Mouse (Mus musculus): ENCODE measurements around the gene Atp2b4. TPM values are rescaled to one million over a fixed set of nuclear protein-coding genes. Genes with fewer than 3 reads are reported as not detected.
A peak's percentile ranks its signal among the peaks of the same experiment; 100 is the strongest.

Atp2b4 gene
- polyA plus RNA-seq, 1 experiment from 2014 or later: 5.1 TPM

DNA sequence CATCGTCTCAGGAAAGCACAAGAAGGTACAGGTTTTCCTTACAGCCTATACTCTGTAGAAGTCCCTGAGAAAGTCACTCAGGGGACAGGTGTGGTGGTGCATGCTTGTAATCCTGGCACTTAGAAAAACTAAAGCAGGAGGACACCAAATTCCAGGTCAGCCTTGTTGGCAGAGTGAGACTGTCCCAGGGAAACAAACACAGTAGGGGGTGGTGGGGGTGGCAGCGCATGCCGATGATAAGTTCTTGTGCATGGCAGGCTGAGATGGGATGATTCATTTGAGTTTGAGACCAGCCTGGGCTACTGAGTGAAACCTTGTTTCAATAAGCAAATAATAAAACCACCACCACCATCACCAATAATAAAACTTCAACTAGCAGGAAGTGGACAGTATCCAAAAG lies 49.2 kb downstream of the Atp2b4 start:
- POLR2A ChIA-PET: no interaction called here
- TF ChIP-seq CTCF (IDR thresholded peaks at IDR 0.05): no peak
- ATAC-seq (no peak), DNase-seq (ENCODE audit: low read depth, low spot score) (no peak)
- CTCF ChIA-PET: interaction anchor here (1.0 to 3.0 kb wide), 3 partner anchors 12 to 14 kb away, joined by 3 to 11 read pairs (median 3); no protein-coding TSS in a partner anchor
- H3K27me3 ChIP-seq: no peaks in the 10 kb centered on the region
- in situ Hi-C loops (cut with MboI; ENCODE audit: low pct_unique_long_range_greater_than_20kb): no loop called here

DNA sequence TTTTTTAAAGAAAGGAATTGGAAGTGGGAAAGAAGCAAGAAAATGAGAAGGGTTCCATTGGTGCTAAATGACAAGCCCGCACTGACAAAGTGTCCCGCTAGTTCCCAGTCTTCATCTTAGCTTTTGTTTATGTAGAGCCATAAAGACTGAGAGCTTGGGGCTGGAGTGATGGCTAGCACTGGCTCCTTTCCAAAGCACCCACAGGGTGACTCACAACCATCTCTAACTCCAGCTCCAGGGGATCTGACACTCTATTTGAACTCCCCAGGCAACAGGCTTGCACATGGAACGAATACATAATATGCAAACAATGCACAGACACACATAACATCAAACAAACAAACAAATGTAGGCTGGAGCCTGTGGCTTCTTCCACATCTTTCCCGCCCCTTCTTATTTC lies 50.9 kb downstream of the Atp2b4 start:
- ATAC-seq: no peak
- TF ChIP-seq CTCF (IDR thresholded peaks at IDR 0.05): no peak
- in situ Hi-C loops (cut with MboI; ENCODE audit: low pct_unique_long_range_greater_than_20kb): no loop called here
- DNase-seq (ENCODE audit: low read depth, low spot score): no peak
- H3K27me3 ChIP-seq: no peaks in the 10 kb centered on the region
- CTCF ChIA-PET: interaction anchor here (1.0 kb wide), 1 partner anchor 13 kb away, joined by 3 read pairs; no protein-coding TSS in a partner anchor
- POLR2A ChIA-PET: no interaction called here

DNA sequence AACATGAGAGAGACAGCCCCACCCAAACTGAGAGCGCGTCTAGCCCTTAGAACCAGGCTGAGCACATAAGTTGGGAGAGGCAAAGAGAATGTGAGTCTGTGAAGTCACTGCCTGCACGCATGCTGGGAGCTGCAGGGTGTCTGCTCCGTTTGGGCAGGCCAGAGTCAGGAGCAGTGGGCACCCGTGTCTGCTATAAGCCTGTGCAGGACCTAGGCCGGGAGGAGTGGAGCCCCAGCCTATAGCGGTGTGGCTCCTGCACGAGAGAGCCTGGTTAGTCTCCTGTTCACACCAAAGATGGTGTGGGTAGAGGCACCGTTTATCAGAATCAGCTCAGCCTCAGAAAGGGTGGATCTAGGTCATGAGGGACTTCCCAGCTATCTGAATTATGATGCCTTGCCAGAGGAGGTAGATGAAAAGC lies 55.8 kb downstream of the Atp2b4 start:
- no peaks in the 10 kb centered on the region for H3K27me3 ChIP-seq
- ChIA-PET CTCF (interaction anchor here (1.3 kb wide), 1 partner anchor 14 kb away, joined by 5 read pairs; no protein-coding TSS in a partner anchor), POLR2A (no interaction called here)
- in situ Hi-C loops (cut with MboI; ENCODE audit: low pct_unique_long_range_greater_than_20kb): no loop called here
- no peak for DNase-seq (ENCODE audit: low read depth, low spot score)
- no peak for TF ChIP-seq CTCF (IDR thresholded peaks at IDR 0.05)
- peak; percentile 26 for ATAC-seq

DNA sequence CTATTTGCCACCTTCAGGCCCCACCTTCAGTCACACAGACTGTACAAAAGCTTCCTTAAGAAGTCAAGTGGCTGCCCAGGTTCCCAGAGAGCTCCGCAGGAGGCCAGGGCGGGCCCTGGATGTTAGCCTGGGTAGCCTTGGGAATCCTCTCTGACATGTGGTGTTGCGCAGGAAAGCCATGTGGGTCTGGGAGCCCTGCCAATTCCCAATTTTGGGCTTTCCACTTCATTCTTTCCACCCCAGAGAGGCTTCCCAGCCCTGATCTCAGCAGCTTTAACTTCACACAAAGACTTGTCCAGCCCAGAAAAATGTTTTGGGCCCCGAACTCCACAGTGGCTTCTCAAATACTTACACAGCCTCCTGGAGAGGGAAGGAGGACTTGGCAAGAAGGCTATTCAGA lies 56.2 kb downstream of the Atp2b4 start:
- TF ChIP-seq CTCF (IDR thresholded peaks at IDR 0.05): no peak
- POLR2A ChIA-PET: no interaction called here
- in situ Hi-C loops (cut with MboI; ENCODE audit: low pct_unique_long_range_greater_than_20kb): no loop called here
- peak; percentile 73 for ATAC-seq
- peak; percentile 99 for DNase-seq (ENCODE audit: low read depth, low spot score)
- H3K27me3 ChIP-seq: no peaks in the 10 kb centered on the region
- CTCF ChIA-PET: no interaction called here

DNA sequence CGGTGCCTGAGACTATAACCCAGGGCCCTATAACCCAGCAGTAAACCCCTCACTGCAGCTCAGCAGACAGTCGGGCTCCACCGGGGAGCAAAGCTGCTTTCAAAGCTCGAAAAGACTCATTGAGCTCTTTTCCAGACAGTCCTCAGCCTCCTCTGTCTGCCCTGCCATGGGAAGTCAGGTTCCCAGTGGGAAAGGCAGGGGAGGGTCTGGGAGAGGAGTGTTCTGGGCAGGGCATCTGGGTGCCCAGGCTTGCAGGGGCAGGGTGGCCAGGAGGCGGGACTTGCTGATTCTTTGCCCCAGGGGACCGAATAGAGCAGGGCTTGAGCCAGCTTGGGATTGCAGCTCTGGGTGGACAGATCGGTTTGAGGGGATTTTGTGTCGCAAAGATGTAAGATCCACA lies 58.3 kb downstream of the Atp2b4 start:
- no peak for TF ChIP-seq CTCF (IDR thresholded peaks at IDR 0.05)
- CTCF ChIA-PET: interaction anchor here (1.6 kb wide), 1 partner anchor 10 kb away, joined by 3 read pairs; no protein-coding TSS in a partner anchor
- in situ Hi-C loops (cut with MboI; ENCODE audit: low pct_unique_long_range_greater_than_20kb): no loop called here
- H3K27me3 ChIP-seq: no peaks in the 10 kb centered on the region
- DNase-seq (ENCODE audit: low read depth, low spot score) (no peak), ATAC-seq (no peak)
- POLR2A ChIA-PET: no interaction called here

DNA sequence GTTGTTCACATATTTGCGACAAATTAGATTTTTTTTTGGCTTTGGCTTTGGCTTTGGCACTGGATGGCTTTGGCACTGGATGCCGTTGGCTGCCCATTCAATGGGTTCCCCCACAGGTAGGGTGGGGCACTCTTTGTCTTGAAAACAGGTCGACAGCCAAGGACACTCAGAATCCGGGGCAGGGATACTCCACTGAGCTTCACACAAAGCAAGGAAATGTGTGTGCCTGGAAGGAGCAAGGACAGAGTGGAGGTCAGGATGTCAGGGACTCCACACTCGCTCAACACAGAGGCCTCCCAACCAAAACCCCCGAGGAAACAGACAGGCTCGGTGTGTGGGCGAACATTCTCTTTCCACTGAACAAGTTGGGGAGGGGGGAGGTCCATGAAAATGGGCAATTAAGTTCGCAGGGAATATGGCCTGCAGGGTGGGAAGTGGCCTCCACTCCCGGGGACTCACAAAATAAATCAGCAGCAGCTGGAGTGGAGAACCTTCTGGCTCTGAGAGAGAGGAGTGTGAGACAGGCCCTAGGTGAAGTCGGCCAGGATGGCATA lies 58.9 kb downstream of the Atp2b4 start:
- in situ Hi-C loops (cut with MboI; ENCODE audit: low pct_unique_long_range_greater_than_20kb): no loop called here
- no peak for TF ChIP-seq CTCF (IDR thresholded peaks at IDR 0.05)
- ChIA-PET CTCF (interaction anchor here (1.2 to 1.6 kb wide), 2 partner anchors 11 to 154 kb away, joined by 3 to 6 read pairs; no protein-coding TSS in a partner anchor), POLR2A (no interaction called here)
- ATAC-seq: no peak
- no peaks in the 10 kb centered on the region for H3K27me3 ChIP-seq
- no peak for DNase-seq (ENCODE audit: low read depth, low spot score)

DNA sequence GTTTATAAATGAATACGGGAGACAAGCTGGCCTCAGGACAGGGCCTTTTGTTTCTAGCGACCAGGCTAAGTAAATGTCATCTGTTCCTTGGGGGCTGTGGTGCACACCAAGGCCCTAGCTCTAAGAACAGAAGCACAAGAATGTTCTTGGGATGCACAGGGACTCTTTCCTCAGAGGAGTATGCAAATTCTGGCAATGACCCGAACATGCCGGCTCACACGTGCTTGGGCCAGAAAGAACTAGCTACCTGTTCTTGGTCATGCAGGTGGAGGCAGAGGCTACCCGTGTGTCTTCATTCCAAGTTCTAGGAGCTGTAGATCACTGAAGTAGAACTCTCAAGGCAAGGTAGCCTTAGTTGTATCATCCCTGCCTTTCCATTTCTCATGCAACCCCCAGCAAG lies 59.7 kb downstream of the Atp2b4 start:
- TF ChIP-seq CTCF (IDR thresholded peaks at IDR 0.05): no peak
- ChIA-PET POLR2A (no interaction called here), CTCF (interaction anchor here (1.2 to 1.6 kb wide), 2 partner anchors 11 to 155 kb away, joined by 3 to 6 read pairs; no protein-coding TSS in a partner anchor)
- no peak for ATAC-seq
- H3K27me3 ChIP-seq: no peaks in the 10 kb centered on the region
- no peak for DNase-seq (ENCODE audit: low read depth, low spot score)
- in situ Hi-C loops (cut with MboI; ENCODE audit: low pct_unique_long_range_greater_than_20kb): no loop called here

DNA sequence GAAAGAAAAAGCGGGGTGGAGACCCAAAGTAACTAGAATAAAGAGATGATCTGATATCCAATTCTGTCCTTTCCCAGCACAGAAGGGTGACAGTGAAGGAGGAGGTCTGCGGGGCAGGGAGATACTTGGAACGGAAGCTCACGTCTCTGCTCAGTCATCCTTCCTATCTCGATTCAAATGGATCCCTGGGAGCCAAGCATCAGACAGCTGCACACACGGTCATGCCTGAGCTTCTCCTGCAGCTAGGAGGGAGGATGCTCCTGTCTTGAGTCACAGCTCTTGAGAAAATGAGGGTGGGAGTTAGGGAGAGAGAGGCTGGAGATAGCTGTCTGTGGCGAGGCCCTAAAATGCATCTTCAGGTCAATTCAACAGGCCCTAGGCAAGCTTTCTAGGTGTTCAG lies 64.2 kb downstream of the Atp2b4 start:
- in situ Hi-C loops (cut with MboI; ENCODE audit: low pct_unique_long_range_greater_than_20kb): loop anchor here (5.0 kb wide), 5 partner anchors 66 to 371 kb away; partner anchors contain the start of gene Atp2b4
- CTCF ChIA-PET: interaction anchor here (0.7 to 4.1 kb wide), 8 partner anchors 10 to 162 kb away, joined by 3 to 39 read pairs (median 5); partner anchors contain the start of gene Atp2b4
- no peak for TF ChIP-seq CTCF (IDR thresholded peaks at IDR 0.05)
- no peak for DNase-seq (ENCODE audit: low read depth, low spot score)
- H3K27me3 ChIP-seq: no peaks in the 10 kb centered on the region
- POLR2A ChIA-PET: interaction anchor here (0.7 to 0.9 kb wide), 2 partner anchors 65 to 326 kb away, joined by 3 to 4 read pairs; no protein-coding TSS in a partner anchor
- no peak for ATAC-seq

DNA sequence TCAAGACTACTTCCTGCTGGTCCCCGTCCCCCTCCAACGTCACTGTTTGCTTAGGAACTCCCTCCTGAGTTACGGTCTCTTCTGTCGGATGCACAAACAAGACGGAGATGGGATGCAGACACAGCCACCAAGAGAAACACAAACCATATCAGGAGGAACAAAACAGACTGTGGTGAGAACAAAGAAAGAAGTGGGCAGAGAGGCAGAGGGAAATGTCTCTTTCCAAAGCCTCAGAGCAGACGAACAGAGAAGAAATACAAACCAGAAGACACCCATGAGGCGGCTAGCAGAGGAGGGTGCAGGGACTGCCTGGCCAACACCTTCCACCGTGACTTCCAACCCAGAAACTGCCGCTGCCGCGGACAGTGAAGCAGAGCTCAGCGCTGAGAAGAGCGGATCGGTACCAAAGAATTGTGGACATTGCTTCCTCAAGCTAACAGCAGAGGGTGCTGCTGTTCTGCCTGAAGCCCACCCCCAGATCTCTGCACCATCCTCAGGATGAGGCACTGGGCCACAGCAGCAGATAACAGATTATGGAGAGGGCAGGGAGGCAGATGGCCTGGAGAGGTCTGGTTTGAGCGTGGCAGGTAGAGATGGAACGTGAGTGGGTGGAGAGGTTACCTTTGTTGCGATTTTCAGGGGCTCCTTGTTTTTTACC lies 64.7 kb downstream of the Atp2b4 start:
- ATAC-seq: no peak
- no peak for TF ChIP-seq CTCF (IDR thresholded peaks at IDR 0.05)

DNA sequence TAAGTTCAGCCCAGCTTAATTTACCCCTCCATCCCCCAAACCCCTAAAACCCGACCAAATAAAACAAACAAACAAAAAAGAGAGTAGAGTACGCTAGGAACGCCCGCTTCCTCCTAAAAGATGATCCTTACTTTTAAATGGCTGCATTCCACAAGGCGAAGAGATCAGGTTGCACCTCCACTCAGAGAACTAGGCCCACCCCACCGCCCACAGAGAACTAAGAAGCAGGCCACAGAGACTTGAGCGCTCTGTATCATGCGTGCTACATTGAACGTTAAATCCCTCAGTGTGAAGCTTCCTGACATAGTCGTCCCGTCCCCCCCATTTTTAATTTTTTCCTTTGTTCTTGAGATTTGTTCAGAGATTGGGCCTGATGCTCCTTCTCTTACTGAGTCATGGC lies 68.0 kb downstream of the Atp2b4 start:
- DNase-seq (ENCODE audit: low read depth, low spot score) (no peak), ATAC-seq (no peak)
- in situ Hi-C loops (cut with MboI; ENCODE audit: low pct_unique_long_range_greater_than_20kb): no loop called here
- ChIA-PET POLR2A (no interaction called here), CTCF (interaction anchor here (0.6 to 3.2 kb wide), 4 partner anchors 9 to 163 kb away, joined by 3 to 11 read pairs (median 4); no protein-coding TSS in a partner anchor)
- no peak for TF ChIP-seq CTCF (IDR thresholded peaks at IDR 0.05)
- no peaks in the 10 kb centered on the region for H3K27me3 ChIP-seq

More for the DNA sequence above, 64.7 kb downstream of the Atp2b4 start:
- ChIA-PET CTCF (interaction anchor here (0.7 to 4.1 kb wide), 8 partner anchors 9 to 225 kb away, joined by 3 to 39 read pairs (median 4); partner anchors contain the start of gene Atp2b4), POLR2A (interaction anchor here (0.5 to 0.9 kb wide), 2 partner anchors 66 to 445 kb away, joined by 3 to 4 read pairs; no protein-coding TSS in a partner anchor)
- H3K27me3 ChIP-seq: no peaks in the 10 kb centered on the region
- in situ Hi-C loops (cut with MboI; ENCODE audit: low pct_unique_long_range_greater_than_20kb): loop anchor here (5.0 kb wide), 5 partner anchors 66 to 371 kb away; partner anchors contain the start of gene Atp2b4
- no peak for DNase-seq (ENCODE audit: low read depth, low spot score)

DNA sequence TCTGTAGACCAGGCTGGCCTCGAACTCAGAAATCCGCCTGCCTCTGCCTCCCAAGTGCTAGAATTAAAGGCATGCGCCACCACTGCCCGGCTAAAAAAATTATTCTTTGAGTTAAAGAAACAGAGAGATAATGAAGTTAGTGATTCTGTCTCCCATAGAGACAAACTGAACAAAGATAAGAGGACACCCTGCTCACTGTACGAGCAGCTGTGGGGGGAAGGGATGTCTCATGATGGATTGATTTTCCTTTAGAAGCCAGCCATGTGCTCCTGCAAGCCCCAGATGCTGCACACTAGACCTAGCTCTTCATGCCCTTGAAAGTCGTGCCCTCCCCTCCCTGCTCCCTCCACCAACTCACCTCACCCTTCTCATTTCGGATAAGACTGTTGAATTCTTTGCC lies 72.5 kb downstream of the Atp2b4 start:
- CTCF ChIA-PET: interaction anchor here (1.5 to 4.4 kb wide), 2 partner anchors 9 to 86 kb away, joined by 3 to 20 read pairs; no protein-coding TSS in a partner anchor
- in situ Hi-C loops (cut with MboI; ENCODE audit: low pct_unique_long_range_greater_than_20kb): no loop called here

More for the DNA sequence above, 72.5 kb downstream of the Atp2b4 start:
- DNase-seq (ENCODE audit: low read depth, low spot score) (no peak), ATAC-seq (no peak)
- no peaks in the 10 kb centered on the region for H3K27me3 ChIP-seq
- POLR2A ChIA-PET: no interaction called here
- TF ChIP-seq CTCF (IDR thresholded peaks at IDR 0.05): no peak
